Mouse (Mus musculus) liver, embryonic 13.5 days (tissue): ENCODE measurements around the gene Olfr827. TPM values are rescaled to one million over a fixed set of nuclear protein-coding genes. Genes with fewer than 3 reads are reported as not detected.

Source experiments
- ATAC-seq: fragments of 200-750 bp; cut with Nextera tagmentation; 2 replicates; pipeline ENCODE4 v1.8.0; 2017; ENCODE audit warnings: low read depth, mild to moderate bottlenecking, moderate number of reproducible peaks, moderate library complexity
- DNase-seq: peaks from one replicate; pipeline ENCODE4 v3.0.0; 2022
- H3K27ac ChIP-seq: fragments of 300-500 bp; sonication (generic); 2 replicates; pipeline ENCODE4 v1.5.1; 2015; ENCODE audit warnings: moderate library complexity, mild to moderate bottlenecking, inconsistent platforms
- H3K27me3 ChIP-seq: fragments of 300-500 bp; sonication (generic); 2 replicates; pipeline ENCODE4 v1.6.1; 2015; ENCODE audit warnings: mild to moderate bottlenecking, inconsistent platforms
- H3K36me3 ChIP-seq: fragments of 300-500 bp; sonication (generic); 2 replicates; pipeline ENCODE4 v1.6.1; 2015; ENCODE audit warnings: mild to moderate bottlenecking, inconsistent platforms
- H3K4me1 ChIP-seq: fragments of 300-500 bp; sonication (generic); replicated peaks from 2 replicates; pipeline ENCODE4 v1.6.1; 2015; ENCODE audit warnings: inconsistent platforms
- H3K4me2 ChIP-seq: fragments of 300-500 bp; sonication (generic); 2 replicates; pipeline ENCODE4 v1.6.1; 2015; ENCODE audit warnings: inconsistent platforms, mild to moderate bottlenecking, moderate library complexity
- H3K4me3 ChIP-seq: fragments of 300-500 bp; sonication (generic); replicated peaks from 2 replicates; pipeline ENCODE4 v1.5.1; 2015; ENCODE audit warnings: mild to moderate bottlenecking, inconsistent platforms
- H3K9ac ChIP-seq: fragments of 300-500 bp; sonication (generic); 2 replicates; pipeline ENCODE4 v1.6.1; 2015; ENCODE audit warnings: mild to moderate bottlenecking, inconsistent platforms
- H3K9me3 ChIP-seq: fragments of 300-500 bp; sonication (generic); replicated peaks from 2 replicates; pipeline ENCODE4 v1.6.1; 2016; ENCODE audit warnings: inconsistent platforms
- WGBS: fragments of 180-500 bp; shearing (Covaris S2); methylation state at CpG from one replicate; pipeline ENCODE4 v1.1.7; 2015; ENCODE audit not compliant: insufficient replicate concordance; 5-methylcytosine and 5-hydroxymethylcytosine counted together
- polyA plus RNA-seq: library from polyadenylated mRNA; unstranded; fragments of >200 nt; fragmentation: Nextera tagmentation; extraction: Ambion mirVana; gene quantifications from 2 replicates; pipeline ENCODE4 v1.2.1, GENCODE M21; 2015

Gene Olfr827
- polyA plus RNA-seq: not detected in 2 replicates

GRCm38 (mm10) chr10:130214303-130214702 lies at the start of gene Olfr827:
TSS of gene Olfr827 (minus strand) at chr10:130214403.
- H3K27ac ChIP-seq: no peak within 1 kb of the TSS
- H3K36me3 ChIP-seq: no peaks in the 10 kb centered on the region
- ATAC-seq (no peak), DNase-seq (no peak)
- H3K4me1 ChIP-seq: no peaks in the 10 kb centered on the region
- H3K4me2 ChIP-seq: no peak within 1 kb of the TSS
- no peaks in the 10 kb centered on the region for H3K27me3 ChIP-seq
- no peaks in the 10 kb centered on the region for H3K9me3 ChIP-seq
- no peak within 1 kb of the TSS for H3K4me3 ChIP-seq
- H3K9ac ChIP-seq: no peak within 1 kb of the TSS
- WGBS: 44% methylated on average over 1 of the region's 1 CpGs

GRCm38 (mm10) chr10:130263203-130263602 lies 49.0 kb upstream of the Olfr827 start:
- ATAC-seq: no peak
- WGBS: 48% methylated on average over 4 of the region's 4 CpGs
- DNase-seq: no peak

GRCm38 (mm10) chr10:130259483-130259882 lies 45.3 kb upstream of the Olfr827 start:
- Histone ChIP-seq H3K27ac (no peak overlapping the region), H3K4me3 (no peak overlapping the region), H3K27me3 (no peaks in the 10 kb centered on the region), H3K4me1 (no peaks in the 10 kb centered on the region), H3K9me3 (no peaks in the 10 kb centered on the region), H3K9ac (no peak overlapping the region), H3K4me2 (no peak overlapping the region), H3K36me3 (no peaks in the 10 kb centered on the region)
- WGBS: 62% methylated on average over 1 of the region's 1 CpGs
- ATAC-seq: no peak
- no peak for DNase-seq

More at GRCm38 (mm10) chr10:130263203-130263602, 49.0 kb upstream of the Olfr827 start:
- no peaks in the 10 kb centered on the region for H3K9me3 ChIP-seq
- no peak overlapping the region for H3K27ac ChIP-seq
- H3K4me1 ChIP-seq: no peaks in the 10 kb centered on the region
- H3K9ac ChIP-seq: no peak overlapping the region
- no peaks in the 10 kb centered on the region for H3K27me3 ChIP-seq
- no peak overlapping the region for H3K4me3 ChIP-seq
- H3K4me2 ChIP-seq: no peak overlapping the region
- no peaks in the 10 kb centered on the region for H3K36me3 ChIP-seq

GRCm38 (mm10) chr10:130244271-130244670 lies 30.1 kb upstream of the Olfr827 start:
- H3K4me3 ChIP-seq: no peak overlapping the region
- DNase-seq: no peak
- no peak overlapping the region for H3K9ac ChIP-seq
- no peak overlapping the region for H3K4me2 ChIP-seq
- no peaks in the 10 kb centered on the region for H3K36me3 ChIP-seq
- H3K27ac ChIP-seq: no peak overlapping the region
- no peak for ATAC-seq
- no peaks in the 10 kb centered on the region for H3K4me1 ChIP-seq
- no peaks in the 10 kb centered on the region for H3K9me3 ChIP-seq
- 18% methylated on average over 2 of the region's 2 CpGs for WGBS
- no peaks in the 10 kb centered on the region for H3K27me3 ChIP-seq

GRCm38 (mm10) chr10:130238318-130239209 lies 24.4 kb upstream of the Olfr827 start:
- ATAC-seq (no peak), DNase-seq (no peak)
- Histone ChIP-seq H3K27me3 (no peaks in the 10 kb centered on the region), H3K36me3 (no peaks in the 10 kb centered on the region), H3K4me3 (no peak overlapping the region), H3K27ac (no peak overlapping the region), H3K9me3 (no peaks in the 10 kb centered on the region), H3K4me1 (no peaks in the 10 kb centered on the region), H3K9ac (no peak overlapping the region), H3K4me2 (no peak overlapping the region)
- WGBS: 39% methylated on average over 2 of the region's 2 CpGs

- H3K4me2 ChIP-seq: no peak overlapping the region
- H3K4me1 ChIP-seq: no peaks in the 10 kb centered on the region
- H3K9me3 ChIP-seq: no peaks in the 10 kb centered on the region
- H3K27ac ChIP-seq: no peak overlapping the region
- no peak overlapping the region for H3K4me3 ChIP-seq
- 20% methylated on average over 1 of the region's 1 CpGs for WGBS
- ATAC-seq (no peak), DNase-seq (no peak)
- H3K36me3 ChIP-seq: no peaks in the 10 kb centered on the region
- no peaks in the 10 kb centered on the region for H3K27me3 ChIP-seq
- H3K9ac ChIP-seq: no peak overlapping the region
Measured at GRCm38 (mm10) chr10:130234576-130234975, 20.4 kb upstream of the Olfr827 start.

GRCm38 (mm10) chr10:130232117-130232516 lies 17.9 kb upstream of the Olfr827 start:
- Histone ChIP-seq H3K36me3 (no peaks in the 10 kb centered on the region), H3K27me3 (no peaks in the 10 kb centered on the region), H3K9me3 (no peaks in the 10 kb centered on the region), H3K27ac (no peak overlapping the region), H3K4me1 (no peaks in the 10 kb centered on the region), H3K9ac (no peak overlapping the region), H3K4me2 (no peak overlapping the region), H3K4me3 (no peak overlapping the region)
- DNase-seq: no peak
- no peak for ATAC-seq
- WGBS: 63% methylated on average over 1 of the region's 1 CpGs

GRCm38 (mm10) chr10:130229584-130229983 lies 15.4 kb upstream of the Olfr827 start:
- no peak for ATAC-seq
- Histone ChIP-seq H3K27ac (no peak overlapping the region), H3K9me3 (no peaks in the 10 kb centered on the region), H3K27me3 (no peaks in the 10 kb centered on the region), H3K4me2 (no peak overlapping the region), H3K4me1 (no peaks in the 10 kb centered on the region), H3K9ac (no peak overlapping the region), H3K36me3 (no peaks in the 10 kb centered on the region), H3K4me3 (no peak overlapping the region)
- WGBS: 66% methylated on average over 5 of the region's 5 CpGs
- DNase-seq: no peak

- 0% methylated on average over 1 of the region's 1 CpGs for WGBS
- no peak overlapping the region for H3K9ac ChIP-seq
- no peak for ATAC-seq
- DNase-seq: no peak
- H3K4me2 ChIP-seq: no peak overlapping the region
- H3K27ac ChIP-seq: no peak overlapping the region
- no peaks in the 10 kb centered on the region for H3K9me3 ChIP-seq
- H3K4me1 ChIP-seq: no peaks in the 10 kb centered on the region
- no peak overlapping the region for H3K4me3 ChIP-seq
- H3K36me3 ChIP-seq: no peaks in the 10 kb centered on the region
- H3K27me3 ChIP-seq: no peaks in the 10 kb centered on the region
Measured at GRCm38 (mm10) chr10:130228246-130228645, 14.0 kb upstream of the Olfr827 start.

GRCm38 (mm10) chr10:130225034-130225433 lies 10.8 kb upstream of the Olfr827 start:
- Histone ChIP-seq H3K27me3 (no peaks in the 10 kb centered on the region), H3K4me1 (no peaks in the 10 kb centered on the region), H3K4me2 (no peak overlapping the region), H3K9me3 (no peaks in the 10 kb centered on the region), H3K27ac (no peak overlapping the region), H3K9ac (no peak overlapping the region), H3K4me3 (no peak overlapping the region), H3K36me3 (no peaks in the 10 kb centered on the region)
- ATAC-seq (no peak), DNase-seq (no peak)
- WGBS: 58% methylated on average over 3 of the region's 3 CpGs

GRCm38 (mm10) chr10:130184086-130184485 lies 30.1 kb downstream of the Olfr827 start, which contains the start of gene Olfr826:
TSS of gene Olfr826 (minus strand) at chr10:130184186.
- no peaks in the 10 kb centered on the region for H3K36me3 ChIP-seq
- H3K27me3 ChIP-seq: no peaks in the 10 kb centered on the region
- no peaks in the 10 kb centered on the region for H3K9me3 ChIP-seq
- no peaks in the 10 kb centered on the region for H3K4me1 ChIP-seq
- ATAC-seq (no peak), DNase-seq (no peak)
- H3K27ac ChIP-seq: no peak within 1 kb of the TSS
- no peak within 1 kb of the TSS for H3K4me3 ChIP-seq
- H3K4me2 ChIP-seq: no peak within 1 kb of the TSS
- WGBS: 39% methylated on average over 1 of the region's 1 CpGs
- H3K9ac ChIP-seq: no peak within 1 kb of the TSS

GRCm38 (mm10) chr10:130166666-130167065 lies 47.5 kb downstream of the Olfr827 start, which contains the start of gene Olfr825:
TSS of gene Olfr825 (minus strand) at chr10:130166766.
- Histone ChIP-seq H3K27ac (no peak within 1 kb of the TSS), H3K9ac (no peak within 1 kb of the TSS), H3K4me2 (no peak within 1 kb of the TSS), H3K9me3 (no peaks in the 10 kb centered on the region), H3K27me3 (no peaks in the 10 kb centered on the region), H3K4me1 (no peaks in the 10 kb centered on the region), H3K4me3 (no peak within 1 kb of the TSS), H3K36me3 (no peaks in the 10 kb centered on the region)
- ATAC-seq: no peak
- DNase-seq: no peak
